Mouse (Mus musculus): ENCODE data around the gene Tspan9. TPM values are rescaled to one million over a fixed set of nuclear protein-coding genes. Genes with fewer than 3 reads are reported as not detected.

Tspan9 gene
- polyA plus RNA-seq, 1 experiment, result 49.7 TPM

GRCm38 (mm10) chr6:128047239-128047638 is 96.2 kb downstream of the Tspan9 start:
- DNase-seq (ENCODE audit: low read depth), result no peak
- TF ChIP-seq POLR2A (IDR thresholded peaks at IDR 0.05; ENCODE audit: borderline replicate concordance, extremely low read depth, insufficient read depth, insufficient read length, poor library complexity, severe bottlenecking) (no peak), CTCF (IDR thresholded peaks at IDR 0.05; ENCODE audit: borderline replicate concordance, extremely low read depth, insufficient read depth, insufficient read length) (no peak)

- no peak for DNase-seq (ENCODE audit: low read depth)
- TF ChIP-seq CTCF (IDR thresholded peaks at IDR 0.05; ENCODE audit: borderline replicate concordance, extremely low read depth, insufficient read depth, insufficient read length), result no peak
- TF ChIP-seq POLR2A (IDR thresholded peaks at IDR 0.05; ENCODE audit: borderline replicate concordance, extremely low read depth, insufficient read depth, insufficient read length, poor library complexity, severe bottlenecking), result no peak
These were observed 96.6 kb downstream of the Tspan9 start for GRCm38 (mm10) chr6:128046799-128047198.

- no peak for TF ChIP-seq CTCF (IDR thresholded peaks at IDR 0.05; ENCODE audit: borderline replicate concordance, extremely low read depth, insufficient read depth, insufficient read length)
- TF ChIP-seq POLR2A (IDR thresholded peaks at IDR 0.05; ENCODE audit: borderline replicate concordance, extremely low read depth, insufficient read depth, insufficient read length, poor library complexity, severe bottlenecking), result no peak
- DNase-seq (ENCODE audit: low read depth), result no peak
These were observed 98.7 kb downstream of the Tspan9 start for GRCm38 (mm10) chr6:128044691-128045090.

DNA sequence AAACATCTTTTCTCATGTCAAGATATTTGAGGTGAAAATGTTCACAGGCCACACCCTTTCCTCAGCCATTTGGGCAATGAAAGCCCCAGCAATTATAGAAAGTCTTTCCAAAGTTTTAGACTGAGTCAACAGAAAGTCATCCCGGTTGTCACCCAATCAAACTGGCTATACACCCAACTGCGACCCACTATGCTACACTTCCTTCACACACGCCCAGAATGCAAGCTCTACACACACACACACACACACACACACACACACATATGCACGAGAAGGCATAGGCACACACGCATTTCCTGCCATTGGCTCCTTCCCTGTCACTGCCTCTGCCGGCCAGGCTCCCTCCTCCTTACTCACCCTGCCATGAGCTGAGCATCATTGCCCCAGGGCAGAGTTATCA is 99.9 kb downstream of the Tspan9 start:
- DNase-seq (ENCODE audit: low read depth), result no peak
- TF ChIP-seq POLR2A (IDR thresholded peaks at IDR 0.05; ENCODE audit: borderline replicate concordance, extremely low read depth, insufficient read depth, insufficient read length, poor library complexity, severe bottlenecking), result no peak
- no peak for TF ChIP-seq CTCF (IDR thresholded peaks at IDR 0.05; ENCODE audit: borderline replicate concordance, extremely low read depth, insufficient read depth, insufficient read length)

DNA sequence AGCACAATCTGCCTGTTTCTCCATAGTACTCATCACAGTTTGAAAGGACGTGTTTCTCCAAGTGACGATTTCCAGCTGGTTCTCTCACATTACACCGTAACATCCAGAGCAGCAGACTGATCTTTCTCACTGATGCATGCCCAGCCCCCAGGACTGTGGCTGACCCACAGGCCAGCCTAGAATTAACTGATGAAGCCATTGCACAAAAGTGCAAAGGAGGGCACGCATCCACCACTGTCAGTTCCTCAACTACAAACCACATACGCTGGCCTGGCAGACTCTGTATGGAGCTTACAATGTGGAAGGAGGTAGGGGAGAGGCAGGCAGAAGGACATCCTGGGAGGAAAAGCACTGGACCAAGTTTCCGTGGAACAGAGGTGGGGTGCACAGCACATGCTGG is 101.6 kb downstream of the Tspan9 start:
- no peak for DNase-seq (ENCODE audit: low read depth)
- TF ChIP-seq CTCF (IDR thresholded peaks at IDR 0.05; ENCODE audit: borderline replicate concordance, extremely low read depth, insufficient read depth, insufficient read length), result no peak
- no peak for TF ChIP-seq POLR2A (IDR thresholded peaks at IDR 0.05; ENCODE audit: borderline replicate concordance, extremely low read depth, insufficient read depth, insufficient read length, poor library complexity, severe bottlenecking)

DNA sequence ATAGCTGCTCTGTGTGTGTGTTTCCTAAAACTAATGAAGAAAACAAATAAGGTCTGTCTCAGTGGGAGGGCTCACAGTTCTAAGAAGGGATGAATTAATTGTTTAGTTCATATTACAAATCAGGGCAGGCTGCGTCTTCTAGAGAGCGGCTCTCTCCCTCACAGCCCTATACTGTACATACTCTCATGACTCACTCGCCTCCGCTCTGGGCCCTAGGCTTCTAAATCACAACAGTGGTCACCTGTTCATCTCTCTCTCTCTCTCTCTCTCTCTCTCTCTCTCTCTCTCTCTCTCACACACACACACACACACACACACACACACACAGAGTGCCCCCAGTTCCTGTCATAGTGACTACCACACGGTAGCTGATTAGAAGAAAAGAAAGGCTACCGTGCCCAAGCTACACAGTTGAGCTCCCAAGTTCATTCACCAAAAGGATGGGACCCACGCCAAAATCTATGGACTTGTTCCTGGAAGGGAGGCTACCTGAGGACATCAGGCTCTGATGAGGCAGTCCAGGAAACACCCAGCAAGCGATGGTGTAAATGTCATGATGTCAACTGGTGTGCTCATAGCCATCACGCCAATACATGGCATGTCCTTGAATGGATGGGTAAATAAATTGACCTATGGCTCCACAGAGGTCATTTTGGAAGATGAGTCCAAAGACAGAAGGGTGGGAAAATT is 104.2 kb downstream of the Tspan9 start:
- no peak for TF ChIP-seq POLR2A (IDR thresholded peaks at IDR 0.05; ENCODE audit: borderline replicate concordance, extremely low read depth, insufficient read depth, insufficient read length, poor library complexity, severe bottlenecking)
- TF ChIP-seq CTCF (IDR thresholded peaks at IDR 0.05; ENCODE audit: borderline replicate concordance, extremely low read depth, insufficient read depth, insufficient read length), result no peak
- DNase-seq (ENCODE audit: low read depth), result no peak

GRCm38 (mm10) chr6:128038568-128038967 is 104.8 kb downstream of the Tspan9 start:
- TF ChIP-seq CTCF (IDR thresholded peaks at IDR 0.05; ENCODE audit: borderline replicate concordance, extremely low read depth, insufficient read depth, insufficient read length) (no peak), POLR2A (IDR thresholded peaks at IDR 0.05; ENCODE audit: borderline replicate concordance, extremely low read depth, insufficient read depth, insufficient read length, poor library complexity, severe bottlenecking) (no peak)

DNA sequence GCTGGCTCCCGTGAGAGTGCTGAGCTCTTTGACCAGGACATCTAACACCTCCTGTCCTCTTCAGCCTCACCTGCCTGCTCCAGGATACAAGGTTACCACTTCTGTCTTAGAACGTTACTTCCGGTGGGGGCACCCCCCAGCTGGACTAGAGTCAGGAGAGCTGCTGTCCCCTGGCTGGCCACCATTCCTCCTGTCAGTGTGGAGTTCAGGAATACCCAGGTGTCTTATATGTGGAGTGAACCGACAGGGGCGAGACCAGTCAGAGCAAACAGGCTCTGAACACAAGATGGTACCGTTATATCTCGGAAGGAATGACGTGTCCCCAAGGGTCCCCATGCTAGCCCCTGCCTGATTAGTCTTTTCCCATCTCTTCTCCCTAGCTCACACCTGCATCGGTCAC is 106.8 kb downstream of the Tspan9 start:
- DNase-seq (ENCODE audit: low read depth), result no peak
- no peak for TF ChIP-seq CTCF (IDR thresholded peaks at IDR 0.05; ENCODE audit: borderline replicate concordance, extremely low read depth, insufficient read depth, insufficient read length)
- TF ChIP-seq POLR2A (IDR thresholded peaks at IDR 0.05; ENCODE audit: borderline replicate concordance, extremely low read depth, insufficient read depth, insufficient read length, poor library complexity, severe bottlenecking), result no peak

More at GRCm38 (mm10) chr6:128038568-128038967, 104.8 kb downstream of the Tspan9 start:
- no peak for DNase-seq (ENCODE audit: low read depth)

DNA sequence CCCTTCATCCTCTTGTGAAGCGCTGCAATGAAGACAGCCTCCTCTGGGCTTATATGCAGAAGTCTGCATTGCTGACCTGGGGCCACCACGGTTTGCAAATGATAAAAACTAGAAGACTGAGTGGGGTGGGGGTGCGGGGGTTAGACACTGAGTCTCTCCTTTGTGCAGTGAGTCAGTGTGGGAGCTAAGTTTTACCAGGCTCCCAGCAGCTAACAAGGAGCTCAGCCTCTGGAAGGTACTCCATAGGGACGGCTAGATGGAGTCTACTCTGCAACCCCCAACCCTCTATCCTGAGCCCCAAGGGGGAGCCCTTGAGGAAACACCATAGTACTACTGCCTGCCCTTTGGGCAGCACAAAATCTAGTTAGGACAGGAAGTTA is 107.5 kb downstream of the Tspan9 start:
- DNase-seq (ENCODE audit: low read depth), result peak; percentile 44
- TF ChIP-seq POLR2A (IDR thresholded peaks at IDR 0.05; ENCODE audit: borderline replicate concordance, extremely low read depth, insufficient read depth, insufficient read length, poor library complexity, severe bottlenecking) (no peak), CTCF (IDR thresholded peaks at IDR 0.05; ENCODE audit: borderline replicate concordance, extremely low read depth, insufficient read depth, insufficient read length) (no peak)

- TF ChIP-seq POLR2A (IDR thresholded peaks at IDR 0.05; ENCODE audit: borderline replicate concordance, extremely low read depth, insufficient read depth, insufficient read length, poor library complexity, severe bottlenecking) (no peak), CTCF (IDR thresholded peaks at IDR 0.05; ENCODE audit: borderline replicate concordance, extremely low read depth, insufficient read depth, insufficient read length) (no peak)
- DNase-seq (ENCODE audit: low read depth), result peak; percentile 69
These were observed 108.0 kb downstream of the Tspan9 start for GRCm38 (mm10) chr6:128035250-128035929.

DNA sequence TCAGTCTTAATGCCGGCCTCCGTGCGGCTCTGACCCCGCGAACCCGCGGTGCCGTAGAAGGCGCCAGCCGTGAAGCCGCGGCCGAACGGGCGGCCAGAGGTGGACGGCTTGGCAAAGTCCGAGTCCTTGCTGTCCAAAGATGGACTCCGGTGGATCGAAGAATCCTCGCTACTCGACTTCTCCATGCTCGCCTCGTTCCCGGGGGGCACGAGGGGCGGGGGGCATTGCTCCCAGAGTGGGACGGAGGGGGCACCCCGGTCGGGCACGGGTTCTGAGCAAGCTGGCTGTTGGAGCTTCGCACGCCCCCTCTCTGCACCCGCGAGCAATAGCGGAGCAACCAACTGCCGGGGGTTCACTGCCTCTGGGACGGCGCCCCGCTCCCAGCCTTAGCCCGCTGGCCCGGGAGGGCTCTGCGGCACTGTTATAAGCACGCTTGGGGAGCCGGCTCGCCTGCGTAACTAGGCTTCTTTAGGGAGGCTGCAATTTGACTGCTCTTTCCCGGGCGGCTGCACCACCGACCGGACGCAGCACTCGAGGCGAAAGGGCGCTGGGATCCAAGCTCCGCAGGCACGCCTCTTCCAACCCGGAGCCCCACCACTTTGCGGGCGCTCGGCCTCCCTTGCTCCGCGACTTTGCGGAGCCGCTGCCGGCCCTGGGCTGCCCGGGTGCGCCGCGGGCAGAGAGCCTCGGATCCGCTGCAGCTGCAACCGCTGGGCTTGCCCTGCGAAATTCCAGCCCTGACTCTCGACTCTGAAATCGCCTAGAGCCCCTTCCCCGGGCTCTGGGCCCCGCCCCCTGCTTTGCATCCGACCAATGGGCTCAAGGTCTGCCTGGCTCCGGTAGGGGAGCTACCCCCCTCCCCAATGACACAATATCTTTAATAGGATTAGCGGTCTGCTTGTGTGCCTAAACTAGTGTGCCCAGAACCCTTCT is 108.8 kb downstream of the Tspan9 start:
- peak; percentile 92 for DNase-seq (ENCODE audit: low read depth)
- TF ChIP-seq CTCF (IDR thresholded peaks at IDR 0.05; ENCODE audit: borderline replicate concordance, extremely low read depth, insufficient read depth, insufficient read length) (peak; percentile 27; the same call in 1 of the 2 replicates), POLR2A (IDR thresholded peaks at IDR 0.05; ENCODE audit: borderline replicate concordance, extremely low read depth, insufficient read depth, insufficient read length, poor library complexity, severe bottlenecking) (peak; percentile 33; the same call in 1 of the 2 replicates)
